In the genomic region with DNA sequence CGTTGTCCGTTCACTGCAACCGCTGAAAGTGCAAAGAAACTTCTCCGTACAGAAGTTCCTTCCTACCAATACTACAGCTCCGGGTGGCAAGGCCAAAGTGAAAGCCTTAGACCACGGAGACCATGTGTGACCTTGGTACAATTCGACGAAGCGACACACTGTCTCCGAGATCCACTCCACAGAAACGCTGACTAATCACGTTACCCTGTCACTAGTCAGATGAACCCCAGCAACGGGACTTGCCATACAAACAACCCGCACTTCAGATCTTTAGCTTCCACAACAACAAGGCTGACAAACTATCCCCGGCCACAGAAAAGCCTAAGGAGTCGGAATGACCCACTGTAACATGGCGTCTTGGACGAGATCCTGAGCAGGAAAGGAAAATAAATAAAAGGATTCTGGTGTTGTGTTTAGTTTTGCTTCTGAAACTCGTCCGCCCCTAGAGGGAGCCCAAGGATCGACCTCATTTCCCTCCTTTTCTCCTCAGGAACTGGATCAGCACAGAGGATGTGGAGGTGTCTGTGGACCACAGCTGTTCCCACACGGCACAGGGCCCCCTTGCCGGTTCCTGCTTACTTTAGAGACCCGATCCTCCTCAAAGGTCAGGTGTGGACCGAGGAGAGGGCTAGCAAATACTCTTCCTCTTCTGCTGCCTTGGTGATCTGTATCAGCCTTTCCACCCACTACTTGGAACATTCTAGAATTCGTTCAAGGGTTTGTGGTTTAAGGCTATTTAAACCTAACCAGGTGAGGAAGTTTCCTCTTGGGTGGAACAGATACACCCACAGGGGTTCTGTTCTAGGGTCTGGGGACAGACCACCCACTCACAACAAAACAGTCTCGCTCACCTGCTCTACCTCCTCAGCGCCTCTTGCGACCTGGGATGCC, we compare ENCODE assay signal across 9 mouse cellular contexts. TPM values are rescaled to one million over a fixed set of nuclear protein-coding genes. Genes with fewer than 3 reads are reported as not detected.
DNase-seq lines count a peak whose midpoint lies in the region; ATAC-seq and TF ChIP-seq lines count a peak whose summit lies in the region.
"Had no signal": no experiment of that assay in that cellular context is flagged by ENCODE, and none has a peak within 500 bp of the region (broad histone marks: within the 10 kb centered on the region; RNA-seq: fewer than 3 reads in every experiment).

No protein-coding gene starts in this region.

- no peaks in the 10 kb centered on the region for H3K36me3 ChIP-seq in G1E (replicated peaks)
- H3K36me3 ChIP-seq in heart, embryonic 12.5 days = peaks cover 37% of the 10 kb centered on the region
- 0 out of 2 replicates have a peak, but pooled peaks cover 4% of the 10 kb centered on the region for H3K36me3 ChIP-seq in kidney, postnatal 0 days (ENCODE audit: insufficient read depth, low read length)
- H3K36me3 ChIP-seq in liver, embryonic 14.5 days (replicated peaks; ENCODE audit: control insufficient read depth, insufficient read depth, low read depth) = no peaks in the 10 kb centered on the region
- H3K36me3 ChIP-seq in neural tube, embryonic 14.5 days (ENCODE audit: control insufficient read depth, insufficient read depth, low read length) = peaks cover 60% of the 10 kb centered on the region

- TF ChIP-seq EP300 in liver, embryonic 14.5 days (IDR thresholded peaks at IDR 0.05; ENCODE audit: low read depth) = no peak

- WGBS in heart, embryonic 12.5 days = 55% methylated on average over 29 of the region's 29 CpGs
- 32% methylated on average over 29 of the region's 29 CpGs for WGBS in kidney, postnatal 0 days
- WGBS in liver, embryonic 14.5 days (ENCODE audit: insufficient replicate concordance) = 38% methylated on average over 29 of the region's 29 CpGs
- 71% methylated on average over 29 of the region's 29 CpGs for WGBS in neural tube, embryonic 14.5 days

- DNase-seq in G1E (ENCODE audit: low spot score) = peak; percentile 62
- peak; percentile 94 for DNase-seq in kidney, postnatal 0 days (ENCODE audit: low spot score)
- DNase-seq in liver, embryonic 14.5 days (ENCODE audit: low read depth in 3 of 3, low spot score in 3 of 3) = peak; percentile 35 to 42 (median 36)
- peak; percentile 30 to 55 for DNase-seq in thymus, postnatal 10 days (ENCODE audit: low spot score in 2 of 2)

- H3K9me3 ChIP-seq in G1E (replicated peaks) = no peaks in the 10 kb centered on the region
- H3K9me3 ChIP-seq in heart, embryonic 12.5 days (replicated peaks) = no peaks in the 10 kb centered on the region
- H3K9me3 ChIP-seq in kidney, postnatal 0 days (replicated peaks; ENCODE audit: low read length) = no peaks in the 10 kb centered on the region
- H3K9me3 ChIP-seq in liver, embryonic 14.5 days (ENCODE audit: control insufficient read depth, low read length) = no peaks in the 10 kb centered on the region
- no peaks in the 10 kb centered on the region for H3K9me3 ChIP-seq in neural tube, embryonic 14.5 days (ENCODE audit: control insufficient read depth, low read length)
- H3K9me3 ChIP-seq: limb, embryonic 15.5 days had no signal

- H3K4me1 ChIP-seq in G1E (ENCODE audit: insufficient read depth, low read depth, low read length) = peaks cover 42% of the 10 kb centered on the region
- H3K4me1 ChIP-seq in brown adipose tissue, adult 24 weeks (ENCODE audit: control insufficient read depth, insufficient read depth, insufficient read length, low read length) = no peaks in the 10 kb centered on the region
- peaks cover 16% of the 10 kb centered on the region for H3K4me1 ChIP-seq in heart, embryonic 12.5 days (replicated peaks)
- 0 out of 2 replicates have a peak, but pooled peaks cover 5% of the 10 kb centered on the region for H3K4me1 ChIP-seq in kidney, postnatal 0 days (replicated peaks; ENCODE audit: insufficient read depth, low read length)
- H3K4me1 ChIP-seq in liver, embryonic 14.5 days (replicated peaks; ENCODE audit: control insufficient read depth in 2 of 2, insufficient read depth in 2 of 2, low read length in 1 of 2) = peaks cover 0 to 8% of the 10 kb centered on the region in 2 experiments; a peak in 2 of 4 replicates
- H3K4me1 ChIP-seq in neural tube, embryonic 14.5 days (ENCODE audit: control insufficient read depth, insufficient read depth, low read length) = no peaks in the 10 kb centered on the region
- H3K4me1 ChIP-seq: limb, embryonic 15.5 days had no signal

- no peak overlapping the region for H3K9ac ChIP-seq in heart, embryonic 12.5 days
- H3K9ac ChIP-seq in kidney, postnatal 0 days (ENCODE audit: low read depth, low read length) = 0 out of 2 replicates have a peak overlapping the region, but pooled peaks have one; percentile 36
- peak overlapping the region; percentile 50 for H3K9ac ChIP-seq in liver, embryonic 14.5 days (replicated peaks)
- H3K9ac ChIP-seq in neural tube, embryonic 14.5 days (replicated peaks; ENCODE audit: low read depth, low read length) = no peak overlapping the region
- H3K9ac ChIP-seq: limb, embryonic 15.5 days had no signal

- H3K4me3 ChIP-seq in G1E (ENCODE audit: low read depth, low read length) = peak overlapping the region; percentile 56; the same call in 1 of the 2 replicates
- peak overlapping the region; percentile 57 for H3K4me3 ChIP-seq in brown adipose tissue, adult 24 weeks (ENCODE audit: insufficient read depth, low read depth, low read length)
- no peak overlapping the region for H3K4me3 ChIP-seq in heart, embryonic 12.5 days
- 0 out of 2 replicates have a peak overlapping the region, but pooled peaks have one; percentile 12 for H3K4me3 ChIP-seq in kidney, postnatal 0 days (replicated peaks; ENCODE audit: low read depth, low read length)
- H3K4me3 ChIP-seq in liver, embryonic 14.5 days (ENCODE audit: insufficient read depth in 1 of 2, low read depth in 2 of 2, low read length in 2 of 2) = peak overlapping the region; percentile 26 to 57
- H3K4me3 ChIP-seq in neural tube, embryonic 14.5 days (ENCODE audit: low read depth, low read length) = no peak overlapping the region
- H3K4me3 ChIP-seq: limb, embryonic 15.5 days had no signal

- 0 out of 2 replicates have a peak overlapping the region, but pooled peaks have one; percentile 6 for H3K4me2 ChIP-seq in heart, embryonic 12.5 days
- peak overlapping the region; percentile 47 for H3K4me2 ChIP-seq in kidney, postnatal 0 days (ENCODE audit: low read length)
- peak overlapping the region; percentile 47 for H3K4me2 ChIP-seq in liver, embryonic 14.5 days (ENCODE audit: low read depth)
- no peak overlapping the region for H3K4me2 ChIP-seq in neural tube, embryonic 14.5 days (ENCODE audit: low read depth, low read length)
- H3K4me2 ChIP-seq: limb, embryonic 15.5 days had no signal

- ATAC-seq in G1E (ENCODE audit: extremely low read depth, insufficient number of reproducible peaks, low FRiP score, poor library complexity, severe bottlenecking) = peak; percentile 71
- ATAC-seq in erythroid progenitor cell, adult 5-6 weeks (replicated peaks; ENCODE audit: low FRiP score, poor library complexity, severe bottlenecking) = peak; percentile 78
- peak; percentile 38; the same call in 1 of the 2 replicates for ATAC-seq in heart, embryonic 12.5 days (ENCODE audit: insufficient number of reproducible peaks, low FRiP score)
- peak; percentile 62 for ATAC-seq in kidney, postnatal 0 days (replicated peaks; ENCODE audit: low FRiP score, low read depth)
- peak; percentile 47 for ATAC-seq in liver, embryonic 14.5 days (ENCODE audit: insufficient read depth)
- ATAC-seq in neural tube, embryonic 14.5 days (ENCODE audit: low read depth) = peak; percentile 32; the same call in 1 of the 2 replicates

- H3K27ac ChIP-seq in brown adipose tissue, adult 24 weeks (replicated peaks; ENCODE audit: low read depth, low read length) = peak overlapping the region; percentile 38; the same call in 1 of the 2 replicates
- no peak overlapping the region for H3K27ac ChIP-seq in heart, embryonic 12.5 days (ENCODE audit: poor library complexity, severe bottlenecking)
- peak overlapping the region; percentile 65; the same call in 1 of the 2 replicates for H3K27ac ChIP-seq in kidney, postnatal 0 days
- no peak overlapping the region for H3K27ac ChIP-seq in liver, embryonic 14.5 days
- no peak overlapping the region for H3K27ac ChIP-seq in neural tube, embryonic 14.5 days (ENCODE audit: low read depth, low read length)
- H3K27ac ChIP-seq: limb, embryonic 15.5 days had no signal

- TF ChIP-seq CTCF in G1E (IDR thresholded peaks at IDR 0.05; ENCODE audit: low read depth, low read length) = peak; percentile 58; the same call in 1 of the 2 replicates
- TF ChIP-seq CTCF in kidney, postnatal 0 days (IDR thresholded peaks at IDR 0.05; ENCODE audit: low read depth) = peak; percentile 86
- peak; percentile 73 for TF ChIP-seq CTCF in liver, embryonic 14.5 days (IDR thresholded peaks at IDR 0.05; ENCODE audit: low read depth)

- peaks cover 21% of the 10 kb centered on the region for H3K27me3 ChIP-seq in G1E (ENCODE audit: insufficient read depth, low read length)
- no peaks in the 10 kb centered on the region for H3K27me3 ChIP-seq in heart, embryonic 12.5 days (replicated peaks)
- H3K27me3 ChIP-seq in kidney, postnatal 0 days (ENCODE audit: insufficient read depth, low read length) = no peaks in the 10 kb centered on the region
- no peaks in the 10 kb centered on the region for H3K27me3 ChIP-seq in liver, embryonic 14.5 days (ENCODE audit: control insufficient read depth, insufficient read depth, low read length)
- no peaks in the 10 kb centered on the region for H3K27me3 ChIP-seq in neural tube, embryonic 14.5 days (ENCODE audit: control insufficient read depth, insufficient read depth, low read length)
- H3K27me3 ChIP-seq: limb, embryonic 15.5 days had no signal

RNA-seq across cellular contexts. Expression of gene Dzip1, which starts 14.7 kb away (rescaled TPM):
- total RNA-seq in G1E (2014; fragmentation: Nextera tagmentation) (22.5 and 30.9 TPM in 2 replicates), G1E (2017) (5.5 and 6.9 TPM in 2 replicates)
- 2.1 and 3.1 TPM in 2 replicates for polyA plus RNA-seq in G1E (2012)
- 0.58 and 1.5 TPM in 2 replicates for polyA plus RNA-seq in brown adipose tissue, adult 24 weeks (2012; ENCODE audit: insufficient read depth, insufficient read length, missing spikeins)
- total RNA-seq in erythroid progenitor cell, adult 5-6 weeks (2015; ENCODE audit: low replicate concordance) = 1.8 TPM in 1 of 2 replicates, not detected in the other
- total RNA-seq in erythroid progenitor cell, adult 5-6 weeks (2017; ENCODE audit: low replicate concordance) = 0.61 TPM in 1 of 2 replicates, not detected in the other
- 9.3 and 10.1 TPM in 2 replicates for polyA plus RNA-seq in heart, embryonic 12.5 days (2016; fragmentation: Nextera tagmentation; extraction: Ambion mirVana)
- 10.3 and 10.7 TPM in 2 replicates for polyA plus RNA-seq in kidney, postnatal 0 days (2015; fragmentation: Nextera tagmentation; extraction: Ambion mirVana)
- 1.0 and 1.5 TPM in 2 replicates for polyA plus RNA-seq in liver, embryonic 14.5 days (2012; rRNA removed)
- 1.4 and 1.9 TPM in 2 replicates for polyA plus RNA-seq in liver, embryonic 14.5 days (2014; fragmentation: Nextera tagmentation; extraction: Ambion mirVana)
- polyA plus RNA-seq in neural tube, embryonic 14.5 days (2014; fragmentation: Nextera tagmentation; extraction: Ambion mirVana) = 90.3 and 130 TPM in 2 replicates

RNA-seq across cellular contexts. Expression of gene Dnajc3, which starts 27.2 kb away (rescaled TPM):
- total RNA-seq in G1E (2014; fragmentation: Nextera tagmentation) = 36.9 and 41.7 TPM in 2 replicates
- total RNA-seq in G1E (2017) = 49.1 and 54.6 TPM in 2 replicates
- polyA plus RNA-seq in G1E (2012) = 2.8 and 3.9 TPM in 2 replicates
- polyA plus RNA-seq in brown adipose tissue, adult 24 weeks (2012; ENCODE audit: insufficient read depth, insufficient read length, missing spikeins) = 27.4 and 31.0 TPM in 2 replicates
- total RNA-seq in erythroid progenitor cell, adult 5-6 weeks (2015; ENCODE audit: low replicate concordance) = 20.5 and 32.7 TPM in 2 replicates
- 27.8 and 51.5 TPM in 2 replicates for total RNA-seq in erythroid progenitor cell, adult 5-6 weeks (2017; ENCODE audit: low replicate concordance)
- 32.7 and 33.1 TPM in 2 replicates for polyA plus RNA-seq in heart, embryonic 12.5 days (2016; fragmentation: Nextera tagmentation; extraction: Ambion mirVana)
- 43.1 and 46.3 TPM in 2 replicates for polyA plus RNA-seq in kidney, postnatal 0 days (2015; fragmentation: Nextera tagmentation; extraction: Ambion mirVana)
- 8.0 and 12.7 TPM in 2 replicates for polyA plus RNA-seq in liver, embryonic 14.5 days (2012; rRNA removed)
- polyA plus RNA-seq in liver, embryonic 14.5 days (2014; fragmentation: Nextera tagmentation; extraction: Ambion mirVana) = 28.3 and 29.7 TPM in 2 replicates
- polyA plus RNA-seq in neural tube, embryonic 14.5 days (2014; fragmentation: Nextera tagmentation; extraction: Ambion mirVana) = 21.7 and 25.0 TPM in 2 replicates

Comparison
In these comparisons a context has a peak if more than half of its experiments do, and no peak if none do; other contexts are left out.
1. DNase-seq: peak in every context shown above with its lines; median percentile 94 in kidney, postnatal 0 days; 62 in G1E; 42 in thymus, postnatal 10 days; 36 in liver, embryonic 14.5 days.
2. H3K4me3 ChIP-seq: peak in G1E (single experiment), brown adipose tissue, adult 24 weeks (single experiment), kidney, postnatal 0 days (single experiment) and liver, embryonic 14.5 days (2 of 2); none in heart, embryonic 12.5 days (single experiment) and neural tube, embryonic 14.5 days (single experiment).
3. H3K27ac ChIP-seq: peak in brown adipose tissue, adult 24 weeks (single experiment) and kidney, postnatal 0 days (single experiment); none in heart, embryonic 12.5 days (single experiment), liver, embryonic 14.5 days (single experiment) and neural tube, embryonic 14.5 days (single experiment).
4. H3K9ac ChIP-seq: peak in kidney, postnatal 0 days (single experiment) and liver, embryonic 14.5 days (single experiment); none in heart, embryonic 12.5 days (single experiment) and neural tube, embryonic 14.5 days (single experiment).
5. Peak in every context shown above with its lines, with median percentiles within 50 percentile points of each other: ATAC-seq and CTCF ChIP-seq.